Mouse (Mus musculus) forebrain, embryonic 12.5 days (tissue): Measurements from ENCODE around the gene Pofut1. TPM values are rescaled to one million over a fixed set of nuclear protein-coding genes. Genes with fewer than 3 reads are reported as not detected.
A peak's percentile ranks its signal among the peaks of the same experiment; 100 is the strongest.

Experiments
- ATAC-seq: fragments of 200-750 bp; cut with Nextera tagmentation; 2 replicates; pipeline ENCODE4 v1.8.0; 2017; ENCODE audit warnings: moderate TSS enrichment; ENCODE audit not compliant: low FRiP score
- H3K27ac ChIP-seq: fragments of 300-500 bp; sonication (generic); 2 replicates; pipeline ENCODE4 v1.5.1; 2016; ENCODE audit warnings: mild to moderate bottlenecking
- H3K27me3 ChIP-seq: fragments of 300-500 bp; sonication (generic); 2 replicates; pipeline ENCODE4 v1.6.1; 2016; ENCODE audit warnings: mild to moderate bottlenecking
- H3K36me3 ChIP-seq: fragments of 300-500 bp; sonication (generic); replicated peaks from 2 replicates; pipeline ENCODE4 v1.6.1; 2016; ENCODE audit warnings: mild to moderate bottlenecking
- H3K4me1 ChIP-seq: fragments of 300-500 bp; sonication (generic); 2 replicates; pipeline ENCODE4 v1.6.1; 2016
- H3K4me2 ChIP-seq: fragments of 300-500 bp; sonication (generic); 2 replicates; pipeline ENCODE4 v1.6.1; 2016; ENCODE audit warnings: mild to moderate bottlenecking, moderate library complexity
- H3K4me3 ChIP-seq: fragments of 300-500 bp; sonication (generic); replicated peaks from 2 replicates; pipeline ENCODE4 v1.5.1; 2016; ENCODE audit warnings: mild to moderate bottlenecking
- H3K9ac ChIP-seq: fragments of 300-500 bp; sonication (generic); 2 replicates; pipeline ENCODE4 v1.6.1; 2016; ENCODE audit warnings: mild to moderate bottlenecking
- H3K9me3 ChIP-seq: fragments of 300-500 bp; sonication (generic); 2 replicates; pipeline ENCODE4 v1.6.1; 2016
- WGBS: fragments of 180-500 bp; shearing (Covaris S2); methylation state at CpG from one replicate; pipeline ENCODE4 v1.1.7; 2016; 5-methylcytosine and 5-hydroxymethylcytosine counted together
- polyA plus RNA-seq: library from polyadenylated mRNA; unstranded; fragments of >200 nt; fragmentation: Nextera tagmentation; extraction: Ambion mirVana; gene quantifications from 2 replicates; pipeline ENCODE4 v1.2.1, GENCODE M21; 2016

Pofut1 gene
- polyA plus RNA-seq: 6.5 and 7.6 TPM in 2 replicates

DNA sequence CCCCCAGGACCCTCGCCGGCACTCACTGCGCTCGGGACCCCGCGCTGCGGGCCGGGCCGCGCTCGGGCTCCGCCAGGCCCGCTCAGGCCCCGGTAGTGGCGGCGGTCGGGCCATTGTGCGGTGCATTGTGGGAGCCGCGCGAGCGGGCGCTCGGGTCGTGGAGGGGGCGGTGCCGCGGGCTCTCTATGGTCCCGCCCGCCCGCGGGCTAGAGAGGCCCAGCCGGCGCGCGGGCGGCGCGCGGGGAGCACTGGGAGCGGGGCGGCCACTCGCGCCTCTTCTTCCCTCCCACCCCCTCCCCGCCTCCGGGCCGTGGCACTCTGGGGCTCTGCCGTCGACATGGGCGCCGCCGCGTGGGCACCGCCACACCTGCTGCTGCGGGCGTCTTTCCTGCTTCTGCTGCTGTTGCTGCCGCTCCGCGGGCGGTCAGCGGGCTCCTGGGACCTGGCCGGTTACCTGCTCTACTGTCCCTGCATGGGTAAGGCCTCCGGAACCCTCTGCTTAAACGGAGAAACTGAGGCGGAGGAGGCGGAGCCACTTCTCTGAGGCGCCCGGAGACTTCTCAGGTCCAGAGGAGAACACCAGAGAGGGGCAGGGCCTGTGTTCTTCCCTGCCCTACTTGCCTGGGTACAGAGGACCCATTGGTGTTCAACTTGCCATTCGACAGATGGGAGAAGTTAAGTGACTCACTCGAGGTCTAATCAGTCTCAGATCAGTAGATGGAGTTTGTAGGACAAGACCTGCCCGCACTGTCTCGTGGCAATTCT, at the start of gene Pofut1, which contains the start of gene Plagl2:
Gene Pofut1 (plus strand): TSS at position 284 of the 765 bp plus-strand sequence.
Gene Plagl2 (minus strand): TSS at position 177 of the 765 bp plus-strand sequence.
- peak within 1 kb of the TSS; percentile 98 for H3K9ac ChIP-seq
- under 1% methylated on average over 52 of the region's 72 CpGs for WGBS
- H3K27me3 ChIP-seq: no peaks in the 10 kb centered on the region
- H3K36me3 ChIP-seq: peaks cover 28% of the 10 kb centered on the region
- peak within 1 kb of the TSS; percentile 88 for H3K27ac ChIP-seq
- H3K9me3 ChIP-seq: no peaks in the 10 kb centered on the region
- peaks cover 42% of the 10 kb centered on the region for H3K4me1 ChIP-seq
- peak within 1 kb of the TSS; percentile 84 for H3K4me3 ChIP-seq
- ATAC-seq: peak; percentile 99
- H3K4me2 ChIP-seq: peak within 1 kb of the TSS; percentile 90

DNA sequence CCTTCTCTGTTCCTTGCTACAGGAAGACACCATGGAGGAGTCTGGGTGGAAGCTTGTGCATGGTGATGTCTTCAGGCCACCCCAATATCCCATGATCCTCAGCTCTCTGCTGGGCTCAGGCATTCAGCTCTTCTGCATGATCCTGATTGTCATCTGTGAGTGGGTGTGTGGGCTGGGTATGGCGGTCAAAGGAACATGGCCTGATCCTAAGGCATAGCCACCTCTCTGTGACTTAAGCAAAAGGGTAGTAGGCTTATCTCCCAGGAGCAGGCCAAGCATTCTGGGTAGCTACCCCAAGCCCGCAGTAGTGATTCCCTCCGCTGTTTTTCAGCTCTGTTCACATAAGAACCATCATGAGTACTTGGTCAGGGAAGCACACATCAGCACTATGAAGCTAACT, 47.1 kb upstream of the Pofut1 start:
- Histone ChIP-seq H3K4me1 (no peaks in the 10 kb centered on the region), H3K4me2 (no peak overlapping the region), H3K4me3 (no peak overlapping the region), H3K36me3 (peaks cover 76% of the 10 kb centered on the region), H3K9me3 (no peaks in the 10 kb centered on the region), H3K27ac (no peak overlapping the region), H3K9ac (no peak overlapping the region), H3K27me3 (no peaks in the 10 kb centered on the region)
- no peak for ATAC-seq
- 98% methylated on average over 3 of the region's 3 CpGs for WGBS

GRCm38 (mm10) chr2:153198485-153198884, 42.8 kb upstream of the Pofut1 start:
- no peak overlapping the region for H3K9ac ChIP-seq
- H3K9me3 ChIP-seq: no peaks in the 10 kb centered on the region
- no peak overlapping the region for H3K27ac ChIP-seq
- H3K4me2 ChIP-seq: no peak overlapping the region
- no peaks in the 10 kb centered on the region for H3K27me3 ChIP-seq
- ATAC-seq: no peak
- WGBS: 76% methylated on average over 5 of the region's 5 CpGs
- H3K4me1 ChIP-seq: peaks cover 4% of the 10 kb centered on the region; the same call in 1 of the 2 replicates
- H3K4me3 ChIP-seq: no peak overlapping the region
- H3K36me3 ChIP-seq: peaks cover 68% of the 10 kb centered on the region

DNA sequence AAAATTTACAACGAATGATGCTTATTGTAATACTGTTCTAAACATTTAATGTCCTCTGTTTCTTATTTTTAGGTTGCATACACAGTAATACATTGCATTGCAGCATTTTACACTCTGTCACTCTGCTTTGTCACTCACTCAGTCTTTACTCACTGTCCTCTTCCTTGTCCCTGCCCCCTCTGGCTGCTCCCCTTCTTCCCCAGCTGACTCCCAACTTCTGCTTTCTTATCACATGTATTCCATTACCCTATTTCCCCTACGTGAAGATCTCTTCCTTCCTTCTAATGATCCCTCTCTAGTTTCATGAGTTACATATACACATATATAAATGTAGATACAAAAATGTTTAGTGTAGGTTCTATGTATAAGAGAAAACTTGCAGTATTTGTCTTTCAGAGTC, 42.2 kb upstream of the Pofut1 start:
- no peak for ATAC-seq
- H3K27me3 ChIP-seq: no peaks in the 10 kb centered on the region
- H3K9me3 ChIP-seq: no peaks in the 10 kb centered on the region
- peaks cover 4% of the 10 kb centered on the region; the same call in 1 of the 2 replicates for H3K4me1 ChIP-seq
- no peak overlapping the region for H3K4me2 ChIP-seq
- H3K9ac ChIP-seq: no peak overlapping the region
- WGBS: 94% methylated on average over 2 of the region's 2 CpGs
- H3K4me3 ChIP-seq: no peak overlapping the region
- H3K27ac ChIP-seq: no peak overlapping the region
- H3K36me3 ChIP-seq: peaks cover 71% of the 10 kb centered on the region

DNA sequence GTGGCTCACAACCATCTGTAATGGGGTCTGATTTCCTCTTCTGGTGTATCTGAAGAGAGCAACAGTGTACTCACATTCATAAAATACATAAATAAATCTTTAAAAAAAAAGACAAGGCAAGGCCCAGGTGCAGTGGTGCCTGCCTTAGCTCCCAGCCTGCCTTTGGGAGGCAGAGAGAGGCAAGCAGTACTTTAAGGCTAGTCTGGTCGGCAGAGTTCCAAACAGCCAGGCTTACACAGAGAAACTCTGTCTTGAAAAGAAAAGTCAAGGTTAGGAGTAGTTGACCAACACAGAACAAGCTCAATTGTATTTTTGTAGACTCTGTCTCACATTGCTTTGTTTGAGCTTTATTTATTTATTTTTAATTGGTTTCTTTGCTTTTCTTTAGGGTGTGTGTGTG, 38.6 kb upstream of the Pofut1 start:
- peaks cover 4% of the 10 kb centered on the region; the same call in 1 of the 2 replicates for H3K4me1 ChIP-seq
- H3K9ac ChIP-seq: no peak overlapping the region
- H3K9me3 ChIP-seq: no peaks in the 10 kb centered on the region
- WGBS: 77% methylated on average over 1 of the region's 1 CpGs
- no peak overlapping the region for H3K4me2 ChIP-seq
- H3K36me3 ChIP-seq: peaks cover 79% of the 10 kb centered on the region
- H3K27me3 ChIP-seq: no peaks in the 10 kb centered on the region
- H3K4me3 ChIP-seq: no peak overlapping the region
- no peak overlapping the region for H3K27ac ChIP-seq
- no peak for ATAC-seq

- Histone ChIP-seq H3K9me3 (no peaks in the 10 kb centered on the region), H3K27ac (no peak overlapping the region), H3K36me3 (peaks cover 64% of the 10 kb centered on the region), H3K4me1 (no peaks in the 10 kb centered on the region), H3K4me3 (no peak overlapping the region), H3K9ac (no peak overlapping the region), H3K27me3 (no peaks in the 10 kb centered on the region), H3K4me2 (no peak overlapping the region)
- WGBS: 100% methylated on average over 2 of the region's 2 CpGs
- ATAC-seq: no peak
These were observed 33.2 kb upstream of the Pofut1 start for GRCm38 (mm10) chr2:153208149-153208548.

DNA sequence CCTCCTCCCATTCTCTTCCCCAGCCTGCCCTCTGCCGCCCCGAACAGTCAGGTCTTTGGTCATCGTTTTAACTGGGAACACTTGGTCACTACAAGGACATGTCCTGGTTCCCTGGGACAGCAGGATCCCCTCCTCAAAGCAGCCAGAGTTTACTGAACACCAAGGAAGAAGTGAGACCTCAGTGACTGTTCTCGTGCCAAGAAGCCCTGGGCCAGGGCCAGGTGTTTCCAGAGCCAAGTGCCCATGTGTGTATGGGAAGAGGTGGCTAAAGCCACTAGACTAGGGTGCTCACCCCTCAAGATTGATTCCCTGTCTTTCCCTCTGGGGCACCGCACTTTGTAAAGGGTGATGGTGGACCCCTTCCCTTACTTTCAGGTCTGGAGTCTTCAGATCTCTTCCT, 32.0 kb upstream of the Pofut1 start:
- no peaks in the 10 kb centered on the region for H3K9me3 ChIP-seq
- H3K27me3 ChIP-seq: no peaks in the 10 kb centered on the region
- no peak overlapping the region for H3K27ac ChIP-seq
- H3K36me3 ChIP-seq: peaks cover 55% of the 10 kb centered on the region
- H3K9ac ChIP-seq: no peak overlapping the region
- H3K4me3 ChIP-seq: no peak overlapping the region
- no peaks in the 10 kb centered on the region for H3K4me1 ChIP-seq
- WGBS: 88% methylated on average over 5 of the region's 5 CpGs
- H3K4me2 ChIP-seq: no peak overlapping the region
- no peak for ATAC-seq

DNA sequence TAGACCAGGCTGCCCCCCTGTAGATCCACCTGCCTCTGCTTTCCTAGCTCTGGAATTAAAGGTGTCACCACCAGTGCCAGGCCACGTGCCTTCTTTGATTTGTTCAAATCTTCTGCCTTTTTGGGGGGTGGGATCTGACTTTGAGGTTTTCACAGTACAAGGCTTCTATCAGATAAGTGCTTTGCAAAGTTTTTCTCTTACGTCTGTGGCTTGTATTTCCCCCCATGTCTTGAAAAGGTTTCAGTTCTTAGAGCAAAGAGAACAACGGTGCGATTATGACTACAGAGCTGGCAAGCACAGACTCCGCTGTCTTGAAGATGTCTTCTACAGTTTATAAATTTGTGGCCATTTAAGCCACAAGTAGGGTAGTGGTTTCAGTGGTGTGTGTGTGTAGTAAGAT, 29.9 kb upstream of the Pofut1 start:
- WGBS: 94% methylated on average over 5 of the region's 5 CpGs
- Histone ChIP-seq H3K4me3 (no peak overlapping the region), H3K9ac (no peak overlapping the region), H3K27me3 (no peaks in the 10 kb centered on the region), H3K4me1 (no peaks in the 10 kb centered on the region), H3K4me2 (no peak overlapping the region), H3K36me3 (peaks cover 33% of the 10 kb centered on the region), H3K27ac (no peak overlapping the region), H3K9me3 (no peaks in the 10 kb centered on the region)
- no peak for ATAC-seq

DNA sequence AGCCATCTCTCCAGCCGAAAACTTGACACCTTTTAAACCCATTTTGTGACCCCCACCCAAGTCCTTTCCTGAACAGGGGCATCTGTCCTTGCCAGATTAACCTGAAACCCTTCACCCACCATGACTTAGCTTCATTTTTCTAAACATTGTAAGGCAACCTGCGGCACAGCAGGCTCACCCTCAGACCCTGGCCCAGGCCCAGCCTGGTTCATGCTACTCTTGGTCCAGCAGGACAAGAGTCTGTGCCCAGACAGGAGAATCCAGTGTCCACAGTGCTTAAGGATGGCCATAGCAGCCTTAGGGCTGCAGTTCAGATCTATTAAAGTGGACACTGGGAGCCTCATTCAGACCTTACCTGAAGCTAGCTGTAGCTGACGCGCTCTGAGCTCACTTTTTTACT, 28.0 kb upstream of the Pofut1 start:
- H3K27me3 ChIP-seq: no peaks in the 10 kb centered on the region
- ATAC-seq: no peak
- H3K4me2 ChIP-seq: no peak overlapping the region
- WGBS: 87% methylated on average over 4 of the region's 4 CpGs
- no peaks in the 10 kb centered on the region for H3K4me1 ChIP-seq
- H3K9me3 ChIP-seq: no peaks in the 10 kb centered on the region
- H3K27ac ChIP-seq: no peak overlapping the region
- no peak overlapping the region for H3K9ac ChIP-seq
- no peak overlapping the region for H3K4me3 ChIP-seq
- H3K36me3 ChIP-seq: peaks cover 16% of the 10 kb centered on the region

DNA sequence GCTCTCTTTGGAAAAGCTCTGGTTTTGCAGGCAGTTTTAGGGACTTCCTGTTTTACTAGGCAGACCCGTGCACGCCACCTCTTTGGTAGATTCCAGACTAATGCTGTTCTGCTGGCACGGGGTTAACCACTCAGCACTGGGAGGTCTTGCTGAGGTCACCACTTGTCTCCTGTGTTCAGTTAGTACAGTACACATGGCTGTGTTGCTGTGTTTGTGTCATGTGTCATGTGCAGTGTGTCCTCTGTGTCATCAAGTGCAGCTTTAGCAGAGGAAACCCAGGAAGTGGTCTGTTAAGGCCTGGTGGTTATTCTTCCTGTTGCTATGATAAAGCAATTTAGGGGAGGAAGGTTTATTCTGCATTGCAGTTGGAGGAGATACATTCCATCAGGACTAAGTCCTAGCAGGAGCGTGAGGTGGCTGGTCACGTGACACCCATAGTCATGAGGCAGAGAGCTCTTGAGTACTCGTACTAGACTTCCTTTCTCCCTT, 26.5 kb upstream of the Pofut1 start:
- Histone ChIP-seq H3K4me2 (no peak overlapping the region), H3K9ac (no peak overlapping the region), H3K27me3 (no peaks in the 10 kb centered on the region), H3K9me3 (no peaks in the 10 kb centered on the region), H3K27ac (no peak overlapping the region), H3K4me1 (no peaks in the 10 kb centered on the region), H3K4me3 (no peak overlapping the region), H3K36me3 (peaks cover 3% of the 10 kb centered on the region)
- ATAC-seq: no peak
- 79% methylated on average over 6 of the region's 6 CpGs for WGBS

DNA sequence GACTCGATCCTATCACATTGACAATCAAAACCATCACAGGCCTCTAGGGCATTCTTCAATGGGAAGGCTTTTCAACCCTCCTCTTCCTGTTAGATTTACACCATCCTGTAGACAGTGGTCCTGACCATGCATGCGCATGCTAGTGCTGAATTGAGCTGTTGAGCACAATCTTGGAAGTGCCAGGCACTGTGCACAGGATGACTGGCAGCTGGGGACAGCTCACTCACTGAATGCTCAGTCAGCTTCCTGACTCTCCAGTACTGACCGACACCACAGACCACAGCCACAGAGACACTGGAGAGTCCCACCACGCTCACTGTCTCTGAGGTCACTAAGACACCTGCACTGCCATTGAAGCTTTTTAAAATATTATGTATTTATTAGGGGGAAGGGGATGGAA, 25.9 kb upstream of the Pofut1 start:
- no peak overlapping the region for H3K4me2 ChIP-seq
- no peaks in the 10 kb centered on the region for H3K27me3 ChIP-seq
- H3K9ac ChIP-seq: no peak overlapping the region
- no peak overlapping the region for H3K27ac ChIP-seq
- no peaks in the 10 kb centered on the region for H3K4me1 ChIP-seq
- no peaks in the 10 kb centered on the region for H3K9me3 ChIP-seq
- no peaks in the 10 kb centered on the region for H3K36me3 ChIP-seq
- ATAC-seq: no peak
- no peak overlapping the region for H3K4me3 ChIP-seq
- 88% methylated on average over 4 of the region's 4 CpGs for WGBS

GRCm38 (mm10) chr2:153217826-153218340, 23.4 kb upstream of the Pofut1 start:
- no peak overlapping the region for H3K9ac ChIP-seq
- no peak for ATAC-seq
- H3K4me1 ChIP-seq: no peaks in the 10 kb centered on the region
- no peaks in the 10 kb centered on the region for H3K36me3 ChIP-seq
- H3K4me3 ChIP-seq: no peak overlapping the region
- H3K9me3 ChIP-seq: no peaks in the 10 kb centered on the region
- H3K27ac ChIP-seq: no peak overlapping the region
- WGBS: 88% methylated on average over 10 of the region's 10 CpGs
- no peak overlapping the region for H3K4me2 ChIP-seq
- H3K27me3 ChIP-seq: no peaks in the 10 kb centered on the region

- H3K4me1 ChIP-seq: no peaks in the 10 kb centered on the region
- WGBS: 88% methylated on average over 3 of the region's 3 CpGs
- no peak overlapping the region for H3K9ac ChIP-seq
- H3K9me3 ChIP-seq: no peaks in the 10 kb centered on the region
- no peak overlapping the region for H3K27ac ChIP-seq
- no peak overlapping the region for H3K4me2 ChIP-seq
- ATAC-seq: no peak
- H3K36me3 ChIP-seq: no peaks in the 10 kb centered on the region
- H3K27me3 ChIP-seq: no peaks in the 10 kb centered on the region
- no peak overlapping the region for H3K4me3 ChIP-seq
These were observed 22.8 kb upstream of the Pofut1 start for GRCm38 (mm10) chr2:153218516-153218915.
